Mouse (Mus musculus): ENCODE results near the gene Mpig6b.

DNA sequence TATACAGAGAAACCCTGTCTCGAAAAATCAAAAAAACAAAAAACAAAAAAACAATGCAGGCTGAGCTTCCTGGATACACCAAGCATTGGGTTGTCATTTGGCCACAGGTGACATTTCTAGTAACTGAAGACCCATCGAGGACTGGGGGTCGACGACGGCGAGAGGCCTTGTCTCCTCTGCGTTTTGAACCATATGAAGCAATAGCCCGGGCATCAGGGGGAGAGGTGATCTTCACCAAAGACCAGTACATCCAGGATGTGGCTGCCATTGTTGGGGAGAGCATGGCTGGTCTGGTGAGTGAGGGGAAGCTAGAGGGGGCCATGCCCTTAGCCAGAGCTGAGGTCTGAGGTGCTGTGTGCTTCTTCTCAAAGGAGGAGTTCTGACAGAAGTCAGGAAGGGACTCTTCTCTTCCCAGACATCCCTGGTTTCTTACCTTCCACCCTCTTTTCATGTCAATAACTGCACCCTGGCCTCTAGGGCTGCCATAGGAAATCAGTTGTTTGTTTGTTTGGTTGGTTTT lies 43.4 kb downstream of the Mpig6b start:
- TF ChIP-seq CTCF (IDR thresholded peaks at IDR 0.05; ENCODE audit: extremely low read depth, insufficient read length, insufficient replicate concordance, low read depth, low read length): no peak
- TF ChIP-seq POLR2A (IDR thresholded peaks at IDR 0.05; ENCODE audit: low read depth, low read length): no peak

Data from small intestine, adult 2 months (tissue).